Mouse (Mus musculus) cerebellum, adult 9-10 months (tissue): ENCODE data around the gene Dctn1.
"Not testable (repeated sequence)": the region's sequence is repeated elsewhere in the genome, so short reads cannot be mapped to it uniquely, and the experiment has no call there.

Experiments used
- DNase-seq: peaks from one replicate; pipeline ENCODE4 v3.0.0; 2022

The Dctn1 gene

DNA sequence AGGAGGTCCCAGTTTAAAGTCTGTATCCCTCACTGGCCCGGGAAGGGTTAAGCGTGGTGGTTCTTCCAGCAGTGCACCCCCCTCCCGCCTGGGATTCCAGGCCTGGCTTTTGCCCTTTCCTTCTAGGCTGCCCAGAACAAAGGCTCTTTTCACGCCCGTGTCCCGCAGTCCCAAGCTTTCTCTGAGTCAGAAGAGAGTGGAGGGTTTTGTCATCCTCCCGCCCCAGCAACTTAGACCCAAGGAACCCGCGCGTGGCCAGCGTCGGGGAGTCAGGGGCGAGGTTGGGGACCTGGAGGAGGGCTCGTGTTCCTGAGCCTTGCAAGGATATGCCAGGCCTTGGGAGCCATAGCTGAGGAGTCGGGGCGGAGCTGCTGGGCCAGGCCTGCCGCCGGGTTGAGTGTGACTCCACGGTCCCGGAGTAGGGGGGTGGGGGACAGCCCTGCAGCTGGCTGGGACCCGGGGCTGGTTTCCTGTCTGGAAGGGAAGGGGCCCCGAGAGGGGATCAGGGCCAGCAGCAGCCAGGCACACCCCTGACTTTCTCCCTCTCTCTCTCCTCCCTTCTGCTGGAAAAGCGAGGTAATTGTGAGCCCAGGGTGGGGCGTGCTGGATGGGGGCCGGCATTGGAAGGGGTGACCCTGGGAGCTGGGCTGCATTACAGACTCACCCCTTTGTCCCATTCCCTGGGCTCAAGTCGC, 28.7 kb upstream of the Dctn1 start:
- DNase-seq, result no peak

DNA sequence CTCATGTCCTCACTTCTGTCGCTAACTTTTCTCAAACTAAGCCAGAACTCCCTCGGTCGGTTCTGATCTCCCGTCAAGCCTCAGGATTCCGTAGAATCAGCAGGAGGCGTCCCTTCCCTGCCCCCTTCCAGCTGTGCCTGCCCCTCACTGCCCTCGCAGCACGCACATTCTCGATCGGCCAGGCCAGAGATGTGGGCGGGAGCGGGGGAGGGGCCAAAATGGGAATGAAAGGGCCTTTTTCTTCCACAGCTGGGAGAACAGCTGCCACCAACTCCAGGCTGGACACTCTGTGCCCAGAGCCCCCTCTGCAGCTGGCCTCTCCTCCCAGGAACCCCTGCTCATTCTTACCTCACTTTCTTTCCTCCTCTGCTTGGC, 28.2 kb upstream of the Dctn1 start:
- no peak for DNase-seq

DNA sequence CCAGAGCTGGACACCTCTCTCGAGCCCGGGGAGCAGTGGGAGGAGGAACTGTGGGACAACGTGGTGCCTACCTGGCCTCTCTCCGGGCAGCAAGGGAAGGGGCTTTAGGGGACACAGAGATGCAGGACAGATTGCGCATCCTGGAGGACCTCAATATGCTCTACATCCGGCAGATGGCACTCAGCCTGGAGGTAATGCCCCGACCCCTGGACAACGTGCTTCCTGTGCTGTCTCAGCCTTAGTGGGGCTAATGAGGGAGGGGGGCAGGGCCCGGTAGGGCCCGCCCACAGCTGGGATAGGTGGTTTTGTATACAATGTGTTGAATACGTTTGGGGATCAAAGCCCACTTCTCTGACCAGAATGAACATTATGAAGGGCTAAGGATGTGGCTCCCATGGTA, 27.7 kb upstream of the Dctn1 start:
- DNase-seq, result no peak

DNA sequence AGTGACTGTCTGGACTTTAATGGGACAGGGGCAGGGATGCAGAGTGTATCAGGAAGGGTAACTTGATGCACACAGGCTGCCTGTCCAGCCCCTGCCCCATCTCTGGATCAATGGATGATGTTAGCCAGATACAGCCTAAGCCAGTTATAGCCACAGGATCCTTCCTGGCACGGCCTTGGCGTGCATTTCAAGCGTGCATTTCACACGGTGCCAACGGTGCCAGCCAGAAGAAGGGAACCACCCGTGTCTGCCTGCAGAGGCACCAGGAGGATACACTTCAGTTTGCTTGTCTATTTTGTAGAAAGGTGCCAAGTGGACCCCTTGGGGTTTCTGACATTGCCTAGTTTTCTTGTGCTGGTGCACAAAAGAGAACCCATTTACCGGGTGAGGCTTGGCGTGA, 25.7 kb upstream of the Dctn1 start:
- no peak for DNase-seq

DNA sequence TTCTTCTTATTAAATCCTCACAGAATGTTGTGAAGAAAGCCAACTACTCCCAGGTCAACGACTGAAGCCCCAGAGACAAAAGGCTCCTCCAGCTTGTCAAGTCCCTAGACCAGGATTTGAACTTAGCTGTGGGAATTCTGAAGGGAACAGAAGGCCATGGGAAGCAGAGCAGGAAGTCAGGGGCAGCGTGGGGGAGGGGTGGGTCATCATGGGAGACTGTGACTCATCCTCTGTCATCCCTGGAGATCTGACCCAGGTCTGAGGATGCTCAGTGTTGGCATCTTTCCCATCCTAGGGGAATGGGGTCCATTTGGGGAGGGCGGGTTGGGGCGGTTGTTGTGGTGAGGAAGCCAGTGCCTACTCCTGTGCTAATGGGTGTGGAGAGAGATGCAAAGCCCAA, 24.1 kb upstream of the Dctn1 start:
- DNase-seq, result no peak

DNA sequence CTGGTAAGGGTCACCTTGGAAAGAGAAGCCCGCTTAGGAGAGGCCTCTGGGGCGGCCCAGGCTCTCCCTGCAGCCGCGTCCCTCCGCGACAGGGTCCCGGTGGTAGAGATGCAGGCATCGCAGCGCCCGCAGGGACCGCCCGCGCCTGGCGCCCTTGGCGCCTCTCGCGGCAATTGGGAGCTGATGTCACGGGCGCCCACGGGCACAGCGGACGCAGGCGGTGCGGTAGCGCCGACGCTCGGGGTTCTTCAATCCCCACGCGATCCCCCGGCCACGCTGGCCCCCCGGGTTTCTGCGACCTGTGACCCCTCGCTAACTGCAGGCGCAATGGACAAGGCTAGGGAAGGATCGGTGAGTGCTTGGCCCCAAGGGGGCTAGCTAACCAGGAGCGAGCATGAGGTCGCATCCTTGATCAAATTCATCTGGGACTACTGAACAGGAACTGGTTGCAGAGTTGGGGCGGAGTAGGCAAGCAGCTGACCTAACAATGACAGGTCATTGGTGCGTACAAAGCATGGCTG, 23.4 kb upstream of the Dctn1 start:
- DNase-seq, result no peak

DNA sequence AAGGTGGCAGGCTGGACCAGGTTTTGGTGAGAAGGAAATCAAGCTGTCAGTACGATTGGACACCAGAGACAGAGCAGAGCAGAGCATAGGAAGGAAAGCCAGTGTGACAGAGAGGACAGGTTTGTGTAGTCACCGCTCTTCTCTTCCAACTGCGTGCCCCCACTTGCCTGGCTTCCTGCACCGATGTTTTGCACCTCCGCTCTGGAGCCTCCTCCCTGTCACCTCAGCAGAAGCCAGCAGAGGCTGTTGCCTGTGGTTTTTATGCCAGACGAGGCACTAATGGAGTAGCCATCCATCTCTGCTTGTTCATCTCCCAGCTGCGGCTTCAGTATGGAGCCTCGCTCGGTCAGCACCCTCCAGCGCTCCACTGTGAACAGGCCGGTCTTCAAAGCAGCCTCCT, 22.8 kb upstream of the Dctn1 start:
- no peak for DNase-seq

DNA sequence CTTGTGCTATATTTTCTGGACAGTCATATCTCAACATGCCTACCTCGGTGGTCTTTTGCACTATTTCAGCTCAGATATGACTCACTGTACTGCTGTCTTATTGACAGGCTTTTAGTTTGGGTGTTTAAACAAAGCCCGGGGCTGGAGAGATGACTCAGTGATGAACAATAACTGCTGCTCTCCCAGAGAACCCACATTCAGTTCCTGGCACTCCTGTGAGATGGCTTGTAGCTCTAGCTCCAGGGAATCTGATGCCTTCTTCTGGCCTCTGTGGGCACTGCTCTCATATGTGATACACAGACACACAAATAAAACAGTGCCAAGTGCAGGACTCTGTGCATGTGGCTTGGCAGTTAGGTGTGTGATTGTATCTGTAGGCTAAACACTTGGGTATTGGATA, 20.5 kb upstream of the Dctn1 start:
- DNase-seq, result no peak

DNA sequence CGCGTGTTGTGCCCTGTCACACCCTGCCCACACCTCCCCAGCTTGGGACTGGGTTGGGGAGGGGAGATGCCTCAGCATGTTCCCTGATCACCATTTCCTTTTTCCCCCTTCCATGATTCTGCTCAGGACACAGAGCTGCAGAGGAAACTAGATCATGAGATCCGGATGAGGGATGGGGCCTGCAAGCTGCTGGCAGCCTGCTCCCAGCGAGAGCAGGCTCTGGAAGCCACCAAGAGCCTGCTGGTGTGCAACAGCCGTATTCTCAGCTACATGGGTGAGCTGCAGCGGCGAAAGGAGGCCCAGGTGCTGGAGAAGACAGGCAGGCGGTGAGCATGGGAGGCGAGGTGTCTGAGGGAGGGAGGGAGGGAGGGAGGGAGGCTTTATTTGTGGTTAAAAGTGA, 19.9 kb upstream of the Dctn1 start:
- DNase-seq, result no peak

DNA sequence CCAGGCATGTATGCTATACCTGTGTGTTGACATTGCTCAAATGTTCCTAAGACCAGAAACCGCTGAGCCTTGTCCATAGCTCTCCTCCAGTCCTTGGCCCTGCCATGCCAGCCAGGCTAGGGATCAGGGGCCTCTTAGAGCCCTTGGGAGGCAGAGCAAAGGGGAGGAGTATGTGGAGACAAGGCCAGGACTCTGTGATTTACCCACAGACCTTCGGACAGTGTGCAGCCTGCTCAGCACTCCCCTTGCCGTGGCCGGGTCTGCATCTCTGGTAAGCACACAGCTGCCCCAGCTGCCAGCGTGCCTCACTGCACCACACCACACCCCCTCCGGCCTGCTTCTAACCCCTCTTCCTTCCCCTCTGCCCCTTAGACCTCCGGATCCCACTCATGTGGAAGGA, 18.4 kb upstream of the Dctn1 start:
- DNase-seq, result no peak

DNA sequence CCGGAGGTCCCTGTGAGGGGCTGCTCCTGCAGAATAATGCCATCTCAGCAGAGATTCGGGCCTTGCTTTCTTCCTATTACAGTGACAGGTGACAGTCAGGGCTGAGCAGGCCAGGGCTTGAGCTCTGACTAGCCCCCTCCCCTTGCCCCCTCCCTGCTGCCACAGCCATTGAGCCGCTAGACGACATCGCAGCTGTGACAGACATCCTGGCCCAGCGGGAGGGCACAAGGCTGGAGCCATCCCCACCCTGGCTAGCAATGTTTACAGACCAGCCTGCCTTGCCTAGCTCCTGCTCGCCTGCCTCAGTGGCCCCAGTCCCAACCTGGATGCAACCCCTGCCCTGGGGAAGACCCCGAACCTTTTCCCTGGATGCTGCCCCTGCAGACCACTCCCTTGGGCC, 14.0 kb upstream of the Dctn1 start:
- DNase-seq, result no peak

DNA sequence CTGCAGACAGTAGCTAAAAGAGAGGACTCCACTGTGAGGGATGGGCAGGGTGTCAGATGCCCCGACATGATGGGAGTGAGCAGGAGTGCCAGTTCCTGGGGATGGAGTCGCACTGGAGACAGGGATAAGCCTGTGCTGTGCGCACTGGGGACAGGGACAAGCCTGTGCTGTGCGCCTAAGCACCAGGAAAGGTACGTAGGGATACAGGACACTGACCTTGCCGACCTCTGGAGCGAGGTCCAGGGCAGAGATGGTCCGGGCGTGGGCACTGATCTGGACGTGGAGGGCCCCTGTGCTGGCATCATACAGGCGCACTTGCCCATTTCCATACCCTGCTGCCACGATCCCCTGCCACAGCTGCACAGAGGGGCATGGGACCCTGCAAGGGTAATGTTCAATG, 12.7 kb upstream of the Dctn1 start:
- DNase-seq, result no peak

DNA sequence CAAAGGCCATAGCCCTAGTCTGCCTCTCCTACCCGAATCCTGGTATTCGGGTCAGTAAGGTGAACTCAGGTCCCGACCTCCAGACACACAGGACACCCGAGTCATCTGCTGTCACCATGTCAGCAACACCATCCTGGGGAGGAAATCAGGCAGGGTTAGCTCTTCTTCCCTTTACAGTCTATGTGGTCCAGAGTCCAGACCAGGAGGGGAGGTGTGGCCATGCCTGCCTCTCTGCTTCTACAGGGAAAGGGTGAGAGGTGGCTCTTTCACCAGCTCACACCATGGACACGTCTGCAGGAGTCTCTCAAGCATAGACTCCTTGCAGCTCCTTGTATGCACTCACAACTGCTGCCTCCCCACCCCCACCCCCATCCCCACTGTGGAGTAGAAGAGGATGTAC, 12.2 kb upstream of the Dctn1 start:
- no peak for DNase-seq

DNA sequence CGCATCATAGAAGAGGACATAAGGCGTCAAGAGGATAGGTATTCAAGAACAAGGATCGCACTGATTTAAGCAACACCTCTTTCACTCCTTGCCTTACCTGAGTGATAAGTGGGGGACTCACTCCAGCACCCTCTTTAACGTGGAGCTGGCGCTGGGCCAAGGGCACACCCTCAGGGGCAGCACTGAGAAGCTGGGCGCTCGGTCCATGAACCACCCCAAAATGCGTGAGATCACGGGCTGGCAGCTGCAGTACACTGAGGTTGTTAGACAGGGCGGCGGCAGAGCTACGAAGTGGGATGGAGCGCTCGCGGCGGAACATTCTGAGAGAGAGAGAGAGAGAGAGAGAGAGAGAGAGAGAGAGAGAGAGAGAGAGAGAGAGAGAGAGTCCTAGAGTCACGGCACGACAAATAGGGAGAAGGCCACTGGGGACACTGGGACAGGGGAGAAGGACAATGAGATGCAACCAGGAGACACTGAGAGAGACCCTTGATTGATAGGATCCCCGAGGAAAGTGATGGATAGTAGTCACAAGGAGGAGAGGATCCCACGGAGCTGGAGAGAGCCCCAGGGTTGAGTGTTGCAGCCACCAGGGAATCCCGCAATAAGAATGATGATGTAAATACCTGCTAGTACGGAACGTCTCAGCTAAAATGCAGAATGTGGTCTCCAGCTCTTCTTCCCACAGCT, 10.0 kb upstream of the Dctn1 start:
- DNase-seq, result no peak

DNA sequence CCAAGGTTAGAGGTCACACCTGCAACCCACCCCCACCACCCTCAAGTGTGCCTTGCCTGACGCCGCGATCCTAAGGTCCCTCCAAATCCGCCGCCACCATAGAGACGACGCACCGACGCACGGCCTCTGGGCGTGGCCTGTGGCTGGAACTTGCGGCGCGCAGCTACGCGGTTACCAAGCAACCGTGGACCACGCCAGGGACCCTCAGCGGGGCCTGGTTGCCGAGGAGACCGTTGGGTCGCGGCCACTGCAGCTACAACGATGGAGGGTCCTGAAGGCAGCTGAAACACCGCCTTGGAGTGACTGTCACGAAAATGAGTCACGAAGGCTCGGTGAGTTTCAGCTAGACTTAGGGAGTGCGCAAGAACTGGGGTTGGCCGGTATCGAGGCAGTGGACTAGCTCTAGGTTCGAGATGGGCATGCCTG, 9.4 kb upstream of the Dctn1 start, which contains the start of the genes Wdr54 and 1700003E16Rik:
Gene Wdr54, minus strand, starts transcription at position 139 of the 426 bp plus-strand sequence.
Gene 1700003E16Rik, plus strand, starts transcription at position 146 of the 426 bp plus-strand sequence.
- peak; percentile 69 for DNase-seq

DNA sequence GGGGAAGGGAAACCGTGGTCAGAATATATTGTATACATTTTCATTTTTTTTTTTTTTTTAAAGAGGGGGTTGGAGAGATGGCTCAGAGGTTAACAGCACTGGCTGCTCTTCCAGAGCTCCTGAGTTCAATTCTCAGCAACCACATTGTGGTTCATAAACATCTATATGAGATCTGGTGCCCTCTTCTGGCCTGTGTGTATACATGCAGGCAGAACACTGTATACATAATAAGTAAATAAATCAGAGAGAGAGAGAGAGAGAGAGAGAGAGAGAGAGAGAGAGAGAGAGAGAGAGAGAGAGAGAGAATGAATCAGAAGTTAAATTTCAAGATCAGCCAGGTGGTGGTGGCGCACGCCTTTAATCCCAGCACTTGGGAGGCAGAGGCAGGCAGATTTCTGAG, 6.3 kb upstream of the Dctn1 start:
- not testable (repeated sequence) for DNase-seq

DNA sequence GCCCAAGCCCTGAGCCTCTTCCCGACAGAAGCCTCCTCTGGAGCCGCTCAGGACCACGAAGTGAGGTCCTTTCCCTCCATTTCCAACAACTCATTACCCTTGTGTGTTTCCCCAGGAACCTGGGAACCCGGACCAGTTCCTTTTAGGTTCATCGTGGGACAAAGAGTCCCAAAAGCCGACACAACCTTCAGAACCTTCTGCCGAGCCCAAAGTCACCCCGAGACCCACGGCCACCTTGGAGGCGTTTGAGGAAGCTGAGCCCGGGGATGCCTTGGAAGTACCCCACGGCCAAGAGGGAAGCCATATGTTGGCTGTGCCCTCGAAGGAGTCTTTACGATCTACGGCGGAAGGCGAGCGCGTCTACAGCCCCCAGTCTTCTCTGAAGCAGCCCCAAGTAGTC, 4.3 kb upstream of the Dctn1 start:
- no peak for DNase-seq

DNA sequence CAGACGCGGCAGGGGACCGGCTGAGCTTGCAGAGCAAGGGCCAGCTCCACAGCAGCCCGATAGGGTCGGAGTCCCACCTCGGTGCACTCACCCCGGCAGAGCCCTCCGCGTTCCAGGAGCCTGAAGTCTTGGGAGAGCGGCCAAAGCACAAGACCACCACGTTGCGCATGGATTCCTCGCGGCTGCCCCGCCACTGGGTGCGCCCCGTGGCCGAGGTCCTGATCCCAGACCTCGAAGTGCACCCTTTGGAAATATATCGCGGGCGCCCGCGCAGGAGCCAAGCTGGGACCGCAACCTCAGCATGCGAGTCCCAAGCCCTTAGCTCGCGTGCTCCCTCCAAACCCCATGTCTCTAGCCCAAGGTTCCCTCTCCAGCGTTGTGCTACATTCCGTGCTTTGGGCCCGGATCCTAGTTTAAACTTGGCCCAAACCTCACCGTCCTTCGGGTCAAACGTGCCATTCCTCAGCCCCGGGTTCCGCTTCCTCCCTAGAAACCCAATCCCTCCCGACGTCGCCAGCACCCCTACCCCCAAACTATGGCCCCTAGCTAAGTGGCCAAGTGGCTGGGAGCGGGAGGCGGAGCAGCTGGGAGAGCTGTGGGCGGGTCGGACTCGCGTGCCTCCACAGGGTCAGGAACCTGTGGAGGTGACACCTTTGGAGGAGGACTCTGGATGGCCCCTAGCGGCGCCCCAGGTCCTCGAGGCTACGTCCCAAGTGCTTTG, 3.6 kb upstream of the Dctn1 start:
- peak; percentile 58 for DNase-seq

DNA sequence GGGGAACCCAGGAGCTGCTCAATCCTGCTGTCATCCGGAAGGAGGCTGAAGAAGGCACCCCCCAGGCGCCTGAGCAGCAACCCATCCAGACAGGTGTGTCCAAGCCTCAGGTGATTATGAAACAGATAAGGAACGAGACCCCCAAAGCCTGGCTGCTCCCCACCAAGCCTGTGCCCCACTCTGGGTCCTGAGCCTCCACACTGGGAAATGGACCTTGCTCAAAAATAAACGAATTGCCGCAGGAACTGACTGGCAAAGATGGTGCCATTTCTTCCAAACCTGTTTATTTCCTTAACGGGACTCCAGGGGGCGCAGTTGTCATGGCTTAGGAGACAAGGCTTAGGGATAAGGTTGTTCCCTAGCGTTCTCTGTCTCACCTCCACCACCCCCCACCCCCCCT, 3.0 kb upstream of the Dctn1 start:
- peak; percentile 89 for DNase-seq

DNA sequence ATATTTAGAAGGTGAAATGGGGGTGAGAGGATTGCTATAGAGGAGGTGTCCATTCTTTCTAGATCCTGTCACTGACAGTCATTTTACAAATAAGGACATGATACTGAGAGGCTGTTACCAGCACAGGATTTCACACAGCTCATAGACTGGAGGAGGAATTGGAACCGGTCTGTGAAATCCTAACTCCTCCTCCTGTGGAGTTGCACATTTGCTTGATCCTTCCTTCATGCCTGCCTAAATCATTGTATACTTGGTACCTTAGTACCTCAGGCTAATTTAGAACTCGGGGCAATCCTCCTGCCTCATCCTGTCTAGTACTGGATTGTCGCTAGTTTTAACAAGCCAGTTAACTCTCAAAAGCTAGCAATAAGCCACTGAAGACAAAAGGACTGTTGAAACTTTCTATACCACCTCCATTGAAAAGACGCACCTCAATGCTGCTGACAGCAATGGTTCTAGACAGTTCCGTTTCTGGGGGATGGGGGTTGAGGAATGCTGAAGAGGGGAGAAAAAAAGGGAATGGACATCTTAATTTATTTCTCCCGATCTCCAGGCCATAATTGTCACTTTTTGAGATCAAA, 604 bp upstream of the Dctn1 start:
- DNase-seq, result no peak

DNA sequence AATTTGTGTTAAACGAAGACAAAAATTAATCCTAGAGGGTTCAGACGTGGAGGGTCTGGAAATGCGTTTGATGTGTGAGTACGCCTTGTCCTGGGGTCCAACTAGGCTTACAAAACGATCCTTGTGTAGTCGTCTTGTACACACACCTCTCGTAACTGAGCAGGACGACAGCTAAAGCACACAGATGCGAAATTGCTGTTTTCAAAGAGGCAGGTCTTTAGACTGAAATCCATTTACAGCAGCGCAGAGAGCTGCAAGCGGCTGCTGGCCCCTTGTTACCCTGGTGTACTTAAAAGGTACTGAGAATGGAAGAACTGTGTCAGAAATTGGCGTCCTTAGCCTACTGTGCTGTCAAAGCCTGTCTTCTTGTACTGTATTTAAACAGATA, 517 bp downstream of the Dctn1 start:
- DNase-seq, result no peak

DNA sequence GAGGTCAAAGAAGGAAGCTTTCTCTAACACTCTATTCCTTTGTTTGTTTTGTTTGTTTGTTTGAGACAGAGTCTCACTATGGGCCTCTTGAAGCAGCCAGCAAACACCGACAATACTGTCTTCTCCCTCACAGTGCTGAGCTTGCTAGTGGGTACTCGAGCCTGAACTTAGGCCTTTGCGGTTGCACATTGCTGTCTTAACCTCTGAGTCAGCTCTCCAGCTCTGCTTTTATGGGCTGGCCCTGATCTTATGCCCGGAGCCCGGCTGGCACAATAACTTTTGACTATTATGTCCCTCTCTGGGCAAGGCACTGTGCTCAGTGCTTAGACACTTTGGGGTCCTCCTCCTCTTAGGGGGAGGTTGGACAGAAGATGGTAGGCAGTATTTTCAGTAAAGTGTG, 4.2 kb downstream of the Dctn1 start:
- no peak for DNase-seq

DNA sequence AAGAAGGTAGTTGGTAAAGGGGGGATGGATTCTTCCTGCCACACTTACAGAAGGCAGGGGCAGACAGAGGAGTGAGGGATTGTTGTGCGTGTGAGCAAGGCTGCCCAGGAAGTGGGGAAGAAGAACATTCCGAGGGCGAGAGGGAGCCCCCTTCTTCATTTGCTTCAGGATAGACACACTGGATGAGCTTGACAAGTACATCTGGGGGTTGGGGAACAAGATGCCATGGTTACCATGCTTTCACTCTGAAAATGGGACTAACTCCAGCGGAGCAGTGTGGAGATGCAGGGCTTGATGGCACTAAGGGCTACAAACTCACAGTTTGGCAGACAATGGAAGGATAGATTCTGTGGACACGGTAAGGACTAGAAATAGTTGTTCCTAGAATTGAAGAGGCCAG, 5.3 kb downstream of the Dctn1 start:
- DNase-seq, result no peak
